Mouse (Mus musculus) adrenal gland, adult 2 months (tissue): ENCODE data around the gene Inpp4b. TPM values are rescaled to one million over a fixed set of nuclear protein-coding genes. Genes with fewer than 3 reads are reported as not detected.
A peak's percentile ranks its signal among the peaks of the same experiment; 100 is the strongest.

Experiments
- DNase-seq: peaks from one replicate; pipeline ENCODE4 v3.0.0; 2021
- polyA plus RNA-seq: library from polyadenylated mRNA; depleted of rRNA; stranded (reverse); fragments of >200 nt; gene quantifications from 2 replicates; pipeline ENCODE4 v1.2.3, GENCODE M21; 2012
- total RNA-seq, 2 experiments: library from RNA; stranded (reverse); gene quantifications; 2 replicates each; pipeline ENCODE4 v1.2.3; 2021

Inpp4b gene
- total and polyA plus RNA-seq, 3 experiments: 0.20 to 8.1 (median 6.4) TPM

GRCm38 (mm10) chr8:81581817-81582437, 239.6 kb downstream of the Inpp4b start:
- peak; percentile 40 for DNase-seq

DNA sequence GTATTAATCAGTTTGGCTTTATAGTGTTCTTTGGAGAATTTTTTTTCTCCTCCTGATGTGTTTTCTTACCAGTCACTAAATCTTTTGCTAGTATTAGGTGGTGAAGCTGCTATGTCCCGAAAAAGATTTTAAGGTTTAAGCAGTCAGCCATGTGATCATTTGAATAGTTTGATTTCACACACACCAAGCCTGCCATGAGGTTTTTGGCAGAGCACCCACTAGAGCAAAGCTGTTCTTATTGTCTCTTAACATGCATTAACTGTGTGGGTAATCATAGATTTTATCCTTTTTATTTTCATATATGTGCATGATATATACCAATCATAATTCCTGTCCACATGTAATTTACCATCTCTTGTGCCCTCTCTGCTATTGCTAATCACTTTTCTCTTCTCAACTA, 240.6 kb downstream of the Inpp4b start:
- DNase-seq: no peak

DNA sequence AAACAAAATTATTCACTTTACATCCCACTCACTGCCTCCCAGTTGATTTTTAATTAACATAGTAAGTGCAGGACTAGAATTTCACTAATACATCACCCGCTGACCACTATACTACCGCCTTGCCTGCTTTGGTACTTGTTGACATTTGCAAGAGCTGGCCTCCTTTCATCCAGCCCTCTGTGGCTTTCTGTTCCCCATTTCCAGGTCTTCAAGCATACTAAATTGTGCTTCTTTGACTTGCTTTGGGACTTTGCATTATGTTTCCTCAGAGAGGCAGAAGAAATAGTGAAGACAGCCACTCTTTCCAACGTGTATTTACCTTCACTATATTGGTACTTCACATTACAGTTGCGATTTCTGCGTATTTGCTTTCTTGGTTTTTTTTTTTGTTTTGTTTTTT, 244.4 kb downstream of the Inpp4b start:
- no peak for DNase-seq

DNA sequence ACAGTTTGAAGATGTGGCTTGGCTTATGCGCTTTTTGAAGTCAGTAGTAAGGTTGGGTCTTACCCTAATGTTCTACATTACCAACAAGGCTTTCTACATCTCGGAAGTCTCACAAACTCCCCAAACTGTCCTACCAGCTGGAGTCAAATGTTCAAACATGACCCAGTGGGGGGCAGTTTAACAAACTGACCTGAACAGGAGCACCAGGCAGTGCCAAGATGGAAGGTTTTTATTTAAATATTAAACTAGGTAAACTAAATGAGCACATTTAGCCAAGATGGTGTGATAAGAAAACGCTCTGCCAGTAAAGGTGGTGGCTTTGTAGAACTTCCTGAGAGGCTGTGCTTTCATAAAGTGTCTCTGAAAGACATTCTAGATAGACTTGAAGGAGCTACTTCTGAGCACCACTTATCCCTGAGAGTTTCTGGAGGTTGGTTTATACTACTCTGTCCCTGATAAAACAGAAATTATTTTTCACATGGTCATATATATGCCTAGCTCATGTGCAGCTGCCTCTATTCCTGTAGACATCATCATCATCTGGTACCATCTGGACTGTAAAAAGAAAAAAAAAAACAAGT, 251.9 kb downstream of the Inpp4b start:
- no peak for DNase-seq

GRCm38 (mm10) chr8:81599209-81599608, 256.9 kb downstream of the Inpp4b start:
- DNase-seq: no peak

GRCm38 (mm10) chr8:81601136-81601535, 258.8 kb downstream of the Inpp4b start:
- DNase-seq: peak; percentile 62

DNA sequence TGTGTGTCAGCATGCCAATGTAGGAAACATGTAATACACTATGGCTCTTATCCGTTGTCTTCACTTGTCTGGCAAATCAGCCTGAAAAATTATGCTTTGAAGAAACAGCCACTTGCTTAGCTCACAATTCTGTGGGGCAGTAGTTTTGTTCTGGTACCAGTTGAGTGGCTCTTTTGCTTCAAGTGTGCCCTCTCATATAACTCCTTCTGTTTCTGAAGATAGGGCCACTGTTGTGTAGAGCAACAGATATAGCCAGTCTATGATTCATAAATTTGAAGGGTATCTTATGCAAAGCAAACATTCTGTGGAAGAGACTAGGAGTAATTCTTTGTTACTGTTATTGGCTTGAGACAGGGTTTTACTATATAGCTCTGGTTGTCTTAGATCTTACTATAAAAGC, 265.7 kb downstream of the Inpp4b start:
- no peak for DNase-seq

DNA sequence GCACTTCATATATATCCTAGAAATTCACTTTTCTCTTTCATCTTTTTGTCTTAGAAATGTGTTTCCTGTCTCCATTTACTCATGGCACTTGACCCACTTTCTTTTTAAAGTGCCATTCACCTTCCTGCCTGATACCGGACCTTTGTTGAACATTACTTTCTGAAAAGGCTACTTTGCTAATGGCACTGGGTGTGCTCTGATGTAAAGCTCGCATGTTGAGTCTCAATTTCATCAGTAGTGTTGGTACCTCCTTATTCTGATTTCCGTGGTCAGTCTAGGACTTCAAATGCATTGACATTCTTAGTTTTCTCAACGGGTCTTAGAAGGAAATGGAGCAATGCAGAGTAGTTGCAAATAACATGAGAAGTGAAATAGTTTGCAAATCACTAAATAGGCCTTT, 266.7 kb downstream of the Inpp4b start:
- DNase-seq: no peak

DNA sequence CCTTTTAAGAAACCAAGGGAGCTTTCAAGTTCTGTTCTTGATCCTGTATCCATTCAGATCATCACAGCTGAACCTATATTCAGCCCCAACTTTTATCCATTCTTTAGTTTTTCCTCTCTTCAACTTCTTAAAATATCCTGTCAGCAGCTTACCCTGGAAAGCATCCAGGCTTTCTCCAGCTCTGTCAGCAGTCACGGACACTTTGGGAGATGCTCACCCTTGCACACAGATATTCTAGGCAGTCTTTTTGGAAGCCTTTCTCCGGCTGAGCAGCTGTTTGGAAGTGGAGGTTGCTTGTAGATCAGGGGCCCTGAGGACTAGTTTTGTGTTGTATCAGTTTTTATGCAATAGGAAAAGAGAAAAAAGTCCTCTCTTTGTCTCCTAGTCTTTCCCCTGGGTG, 270.3 kb downstream of the Inpp4b start:
- no peak for DNase-seq

DNA sequence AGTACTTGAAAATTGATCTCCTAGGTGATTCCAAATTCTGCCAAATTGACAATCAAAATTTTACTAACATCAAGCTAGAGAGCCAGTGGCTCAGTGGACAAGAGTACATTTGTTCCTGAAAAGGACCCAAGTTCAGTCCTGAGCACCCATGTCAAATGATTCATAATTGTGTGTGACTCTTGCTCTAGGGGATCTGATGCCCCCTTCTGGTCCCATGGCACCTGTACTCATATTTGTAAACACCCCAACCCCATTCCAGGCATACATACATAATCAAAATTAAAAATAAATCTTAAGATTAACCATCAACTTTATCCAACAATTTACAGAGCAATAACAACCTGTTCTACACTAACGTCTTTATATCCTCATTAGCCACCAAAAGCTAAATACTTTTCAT, 271.8 kb downstream of the Inpp4b start:
- DNase-seq: no peak

GRCm38 (mm10) chr8:81614605-81615004, 272.2 kb downstream of the Inpp4b start:
- DNase-seq: no peak

GRCm38 (mm10) chr8:81615552-81615951, 273.2 kb downstream of the Inpp4b start:
- DNase-seq: no peak

DNA sequence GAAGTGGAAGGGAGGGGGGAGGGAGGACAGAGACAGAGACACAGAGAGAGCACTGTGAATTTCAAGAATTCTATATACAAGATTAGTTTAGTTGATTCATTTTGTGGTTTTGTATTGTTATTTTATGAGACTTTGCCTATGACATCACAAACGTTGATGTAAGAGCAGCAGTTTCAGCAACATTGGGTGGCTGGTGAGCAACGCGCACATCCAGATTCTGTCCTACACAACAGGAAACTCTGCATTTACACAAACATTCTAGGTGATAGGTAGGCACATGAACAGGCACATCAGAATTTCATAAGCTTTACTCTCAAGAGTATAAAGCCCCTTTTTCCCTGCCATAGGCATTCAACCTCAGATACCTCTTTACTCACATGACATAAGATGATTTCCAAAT, 276.6 kb downstream of the Inpp4b start:
- no peak for DNase-seq

DNA sequence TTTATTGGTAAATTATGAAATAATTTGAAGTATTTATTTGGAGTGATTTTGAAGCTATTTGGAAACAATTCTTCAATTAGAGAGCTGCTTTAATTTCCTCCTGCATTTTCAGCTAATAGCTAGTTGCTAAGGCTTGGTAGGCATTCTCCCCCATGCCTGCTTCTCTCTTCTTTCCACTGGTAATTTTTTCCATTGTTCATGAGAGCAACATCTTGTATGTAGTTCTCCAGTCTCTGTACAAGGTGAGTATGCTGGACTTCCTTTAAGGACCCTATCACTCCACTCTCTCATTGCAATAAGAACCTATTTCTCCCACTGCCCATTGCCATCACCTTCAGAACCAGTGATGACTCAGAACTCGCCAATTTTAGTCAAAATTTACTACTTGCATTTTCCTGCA, 292.7 kb downstream of the Inpp4b start:
- DNase-seq: no peak

DNA sequence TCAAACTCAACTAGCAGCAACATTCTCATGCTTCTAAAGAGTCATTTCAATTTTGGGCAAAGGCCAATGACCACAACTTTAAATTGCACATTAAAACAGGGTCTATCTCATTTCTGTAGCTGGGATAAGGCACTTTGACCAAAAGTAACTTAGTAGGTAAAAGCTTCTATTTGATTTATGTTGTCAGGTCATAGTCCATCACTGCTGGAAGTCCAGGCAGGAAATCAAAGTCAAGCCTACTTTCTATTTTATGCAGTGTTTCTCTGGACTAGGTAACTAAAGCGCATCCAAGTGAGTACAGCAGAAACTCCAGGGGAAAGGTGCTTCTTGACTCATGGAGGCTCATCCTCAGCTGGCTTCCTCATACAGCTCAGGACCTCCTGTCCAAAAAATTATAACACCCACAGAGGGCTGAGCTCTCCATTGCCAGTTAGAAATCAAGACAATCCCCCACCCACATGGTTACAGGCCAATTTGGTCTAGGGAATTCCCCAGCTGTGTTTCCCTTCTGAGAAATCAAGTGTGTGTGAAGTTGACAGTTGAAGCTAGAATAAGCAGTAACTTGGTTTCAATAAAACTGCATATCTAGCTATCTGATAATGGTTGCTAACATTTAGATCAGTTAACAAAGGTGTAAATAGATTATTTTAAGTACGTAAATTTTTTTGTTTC, 293.7 kb downstream of the Inpp4b start:
- DNase-seq: no peak

GRCm38 (mm10) chr8:81638478-81638877, 296.1 kb downstream of the Inpp4b start:
- DNase-seq: no peak

GRCm38 (mm10) chr8:81639820-81640219, 297.5 kb downstream of the Inpp4b start:
- DNase-seq: no peak

- no peak for DNase-seq
These were observed 300.7 kb downstream of the Inpp4b start for GRCm38 (mm10) chr8:81643030-81643429.

GRCm38 (mm10) chr8:81692167-81692566, 349.8 kb downstream of the Inpp4b start:
- DNase-seq: no peak

- no peak for DNase-seq
These were observed 352.5 kb downstream of the Inpp4b start for GRCm38 (mm10) chr8:81694893-81695292.

- no peak for DNase-seq
These were observed 359.7 kb downstream of the Inpp4b start for GRCm38 (mm10) chr8:81702038-81702437.

- DNase-seq: no peak
These were observed 361.4 kb downstream of the Inpp4b start for GRCm38 (mm10) chr8:81703571-81704365.

- no peak for DNase-seq
These were observed 365.1 kb downstream of the Inpp4b start for GRCm38 (mm10) chr8:81707436-81707835.
